Mouse (Mus musculus): ENCODE results near the gene Eid2. TPM values are rescaled to one million over a fixed set of nuclear protein-coding genes. Genes with fewer than 3 reads are reported as not detected.
A peak's percentile ranks its signal among the peaks of the same experiment; 100 is the strongest.
"Not testable (repeated sequence)": the region's sequence is repeated elsewhere in the genome, so short reads cannot be mapped to it uniquely, and the experiment has no call there.

The Eid2 gene
- polyA plus RNA-seq (2014; fragmentation: Nextera tagmentation; extraction: Ambion mirVana): 10.1 and 13.4 TPM in 2 replicates

DNA sequence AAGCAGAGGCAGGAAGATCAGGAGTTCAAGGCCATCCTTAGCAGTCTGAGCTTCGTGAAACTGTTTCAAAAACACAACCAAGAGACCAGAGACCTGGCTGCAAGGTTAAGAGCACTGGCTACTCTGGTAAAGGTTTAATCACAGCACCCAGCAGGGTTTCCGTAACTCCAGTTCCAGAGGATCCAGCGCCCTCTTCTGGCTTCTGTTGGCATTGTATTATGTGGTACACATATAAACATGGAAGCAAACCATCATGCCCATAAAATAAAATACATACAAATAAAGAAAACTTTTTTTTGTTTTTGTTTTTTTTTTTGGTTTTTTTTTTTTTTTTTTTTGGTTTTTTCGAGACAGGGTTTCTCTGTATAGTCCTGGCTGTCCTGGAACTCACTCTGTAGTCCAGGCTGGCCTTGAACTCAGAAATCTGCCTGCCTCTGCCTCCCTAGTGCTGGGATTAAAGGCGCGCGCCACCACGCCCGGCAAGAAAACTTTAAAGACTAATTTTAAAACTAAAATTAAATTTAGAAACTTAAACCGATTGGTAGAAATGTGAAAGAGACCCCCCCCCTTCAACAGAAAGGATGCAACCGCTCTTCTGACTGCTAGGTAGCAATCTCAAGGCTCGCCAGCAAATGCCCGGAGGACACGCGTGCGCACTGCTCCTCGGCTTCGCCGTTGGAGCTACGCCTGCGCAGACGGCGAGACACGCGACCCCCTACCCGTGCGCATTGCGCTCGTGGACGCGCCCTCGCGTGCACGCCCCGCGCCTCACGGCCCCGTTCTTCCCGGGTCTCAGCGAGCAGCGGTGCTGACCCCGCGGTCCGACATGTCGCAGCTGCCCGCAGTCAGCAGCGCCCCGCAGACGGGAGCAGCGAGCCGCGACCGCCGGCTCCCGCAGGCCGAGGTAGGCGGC, at the start of gene Eid2:
Gene Eid2 (plus strand): TSS at position 753 of the 913 bp plus-strand sequence.
- no peaks in the 10 kb centered on the region for H3K27me3 ChIP-seq (ENCODE audit: control insufficient read depth, insufficient read depth, low read length)
- H3K9me3 ChIP-seq (ENCODE audit: control insufficient read depth, low read length): no peaks in the 10 kb centered on the region; the same call in 1 of the 2 replicates
- peaks cover 8% of the 10 kb centered on the region; the same call in 1 of the 2 replicates for H3K36me3 ChIP-seq (ENCODE audit: control insufficient read depth, insufficient read depth, low read length)
- peak within 1 kb of the TSS; percentile 98 for H3K9ac ChIP-seq (ENCODE audit: low read length)
- DNase-seq (ENCODE audit: low spot score, missing footprints) (peak; percentile 98), ATAC-seq (ENCODE audit: low FRiP score) (peak; percentile 92)
- H3K4me2 ChIP-seq: peak within 1 kb of the TSS; percentile 64
- 7% methylated on average over 56 of the region's 57 CpGs for WGBS
- H3K4me3 ChIP-seq (ENCODE audit: low read depth, low read length): peak within 1 kb of the TSS; percentile 93
- H3K4me1 ChIP-seq (ENCODE audit: control insufficient read depth, insufficient read depth, low read length): 0 out of 2 replicates have a peak, but pooled peaks cover 6% of the 10 kb centered on the region
- peak within 1 kb of the TSS; percentile 86 for H3K27ac ChIP-seq (ENCODE audit: low read depth, low read length)

DNA sequence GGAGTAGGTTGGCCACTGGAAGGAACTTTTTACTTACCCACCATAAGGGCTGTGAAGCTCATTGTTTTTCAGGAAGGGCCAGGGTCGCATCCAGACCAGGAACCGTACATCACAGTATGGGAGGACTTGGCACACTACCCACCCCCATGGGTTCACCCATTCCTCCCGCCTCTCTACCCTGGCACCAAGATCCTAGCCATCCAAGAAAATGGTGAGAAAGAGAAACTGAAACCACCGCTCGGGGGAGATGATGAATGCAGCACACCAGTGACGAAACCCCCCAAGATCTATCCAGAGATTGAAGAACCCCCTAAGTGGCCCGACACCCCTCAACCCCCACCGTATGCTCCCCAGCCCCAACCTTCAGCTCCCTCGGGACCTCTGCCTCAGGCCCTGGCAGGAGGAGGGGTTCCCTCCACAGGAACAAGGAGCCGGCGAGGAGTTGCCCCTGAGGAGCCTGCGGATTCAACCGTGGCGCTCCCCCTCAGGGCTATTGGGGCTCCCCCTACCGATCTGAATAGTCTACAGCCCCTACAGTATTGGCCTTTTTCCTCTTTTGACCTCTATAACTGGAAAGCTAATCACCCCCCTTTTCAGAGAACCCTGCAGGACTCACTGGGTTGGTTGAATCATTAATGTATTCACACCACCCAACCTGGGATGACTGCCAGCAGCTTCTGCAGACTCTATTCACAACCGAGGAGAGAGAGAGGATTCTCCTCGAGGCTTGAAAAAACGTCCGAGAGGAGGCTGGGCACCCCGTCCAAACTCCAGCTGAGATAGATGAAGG, 48.5 kb upstream of the Eid2 start:
- not testable (repeated sequence) for H3K9ac ChIP-seq (ENCODE audit: low read length)

DNA sequence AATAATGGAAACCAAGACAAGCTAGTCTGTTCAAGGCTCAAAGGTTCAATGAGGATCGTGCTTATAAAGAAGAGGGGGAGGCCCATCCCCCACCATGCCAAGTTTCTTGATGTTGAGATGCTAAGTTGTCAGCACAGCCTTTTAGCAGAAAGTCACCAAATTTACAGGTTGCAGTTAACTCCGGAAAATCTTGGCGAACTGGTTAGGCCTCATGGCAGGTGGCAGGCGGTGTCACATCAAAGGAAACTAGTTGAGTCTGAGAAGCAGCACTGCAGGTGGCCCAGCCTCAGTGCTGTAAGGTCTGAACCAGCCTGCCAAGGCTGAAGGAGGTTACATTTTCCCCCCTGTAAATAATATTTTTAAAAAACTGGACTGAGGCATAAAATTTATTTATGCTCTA, 40.8 kb upstream of the Eid2 start:
- not testable (repeated sequence) for H3K27ac ChIP-seq (ENCODE audit: low read depth, low read length); ATAC-seq (ENCODE audit: low FRiP score); H3K27me3 ChIP-seq (ENCODE audit: control insufficient read depth, insufficient read depth, low read length); H3K9ac ChIP-seq (ENCODE audit: low read length); H3K4me1 ChIP-seq (ENCODE audit: control insufficient read depth, insufficient read depth, low read length); H3K9me3 ChIP-seq (ENCODE audit: control insufficient read depth, low read length); H3K36me3 ChIP-seq (ENCODE audit: control insufficient read depth, insufficient read depth, low read length); H3K4me2 ChIP-seq; H3K4me3 ChIP-seq (ENCODE audit: low read depth, low read length); DNase-seq (ENCODE audit: low spot score, missing footprints)
- 83% methylated on average over 4 of the region's 4 CpGs for WGBS

More for the DNA sequence above, 48.5 kb upstream of the Eid2 start:
- not testable (repeated sequence) for ATAC-seq (ENCODE audit: low FRiP score); H3K4me3 ChIP-seq (ENCODE audit: low read depth, low read length); H3K27ac ChIP-seq (ENCODE audit: low read depth, low read length); H3K9me3 ChIP-seq (ENCODE audit: control insufficient read depth, low read length); H3K36me3 ChIP-seq (ENCODE audit: control insufficient read depth, insufficient read depth, low read length); H3K27me3 ChIP-seq (ENCODE audit: control insufficient read depth, insufficient read depth, low read length); H3K4me1 ChIP-seq (ENCODE audit: control insufficient read depth, insufficient read depth, low read length); DNase-seq (ENCODE audit: low spot score, missing footprints); H3K4me2 ChIP-seq
- 93% methylated on average over 20 of the region's 20 CpGs for WGBS

DNA sequence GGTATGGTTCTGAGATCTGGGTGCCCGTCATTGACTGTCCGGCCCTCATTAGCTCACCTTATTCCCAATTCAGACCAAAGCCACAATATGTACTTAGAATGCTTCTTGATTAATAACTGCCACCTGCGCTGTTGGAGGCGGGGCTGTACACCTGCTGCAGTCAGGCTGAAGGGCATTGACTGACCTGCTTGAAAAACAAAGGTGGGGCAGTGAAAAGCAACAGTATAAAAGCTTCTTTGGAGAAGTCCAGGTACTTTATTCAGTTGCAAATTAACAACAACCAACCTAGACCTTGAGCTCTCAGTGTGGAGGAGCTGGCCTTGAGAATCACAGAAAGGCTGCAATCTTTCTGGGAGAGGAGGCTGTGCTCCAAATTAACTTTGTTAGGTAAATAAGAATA, 40.3 kb upstream of the Eid2 start:
- not testable (repeated sequence) for H3K4me3 ChIP-seq (ENCODE audit: low read depth, low read length); H3K9ac ChIP-seq (ENCODE audit: low read length); H3K4me1 ChIP-seq (ENCODE audit: control insufficient read depth, insufficient read depth, low read length); ATAC-seq (ENCODE audit: low FRiP score); H3K27ac ChIP-seq (ENCODE audit: low read depth, low read length); H3K4me2 ChIP-seq; DNase-seq (ENCODE audit: low spot score, missing footprints); H3K9me3 ChIP-seq (ENCODE audit: control insufficient read depth, low read length); H3K36me3 ChIP-seq (ENCODE audit: control insufficient read depth, insufficient read depth, low read length); H3K27me3 ChIP-seq (ENCODE audit: control insufficient read depth, insufficient read depth, low read length)
- WGBS: 91% methylated on average over 4 of the region's 4 CpGs

DNA sequence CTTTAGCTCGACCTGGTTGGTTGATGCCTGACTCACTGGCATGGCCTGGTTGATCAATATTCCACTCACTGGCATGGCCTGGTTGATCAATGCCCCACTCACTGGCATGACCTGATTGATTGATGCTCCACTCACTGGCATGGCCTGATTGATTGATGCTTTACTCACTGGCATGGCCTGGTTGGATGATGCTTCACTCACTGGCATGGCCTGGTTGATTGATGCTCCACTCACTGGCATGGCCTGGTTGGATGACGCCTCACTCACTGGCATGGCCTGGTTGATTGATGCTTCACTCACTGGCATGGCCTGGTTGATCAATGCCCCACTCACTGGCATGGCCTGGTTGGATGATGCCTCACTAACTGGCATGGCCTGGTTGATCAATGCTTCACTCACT, 23.7 kb upstream of the Eid2 start:
- 61% methylated on average over 2 of the region's 2 CpGs for WGBS
- ATAC-seq (ENCODE audit: low FRiP score); DNase-seq (ENCODE audit: low spot score, missing footprints): not testable (repeated sequence)

DNA sequence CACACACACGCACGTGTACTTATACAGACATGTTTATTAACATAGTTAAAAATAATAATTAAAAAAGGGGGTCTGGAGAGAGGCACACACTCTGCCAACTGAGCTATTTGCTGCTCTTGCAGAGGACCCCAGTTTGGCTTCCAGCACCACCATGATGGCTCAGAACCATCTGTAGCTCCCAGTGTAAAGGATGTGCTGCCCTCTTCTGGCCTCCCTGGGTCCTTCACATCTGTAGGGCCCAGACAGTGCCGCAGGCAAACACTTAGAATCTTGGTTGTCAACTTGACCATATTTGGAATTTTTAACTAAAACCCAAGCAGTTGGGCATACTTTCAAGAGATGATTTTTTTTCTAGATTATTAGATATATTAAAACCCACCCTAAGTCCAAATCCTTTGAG, 18.7 kb upstream of the Eid2 start:
- Histone ChIP-seq H3K4me2 (no peak overlapping the region), H3K4me1 (ENCODE audit: control insufficient read depth, insufficient read depth, low read length) (no peaks in the 10 kb centered on the region), H3K36me3 (ENCODE audit: control insufficient read depth, insufficient read depth, low read length) (no peaks in the 10 kb centered on the region), H3K4me3 (ENCODE audit: low read depth, low read length) (no peak overlapping the region), H3K27ac (ENCODE audit: low read depth, low read length) (no peak overlapping the region), H3K9ac (ENCODE audit: low read length) (no peak overlapping the region), H3K9me3 (ENCODE audit: control insufficient read depth, low read length) (no peaks in the 10 kb centered on the region; the same call in 1 of the 2 replicates), H3K27me3 (ENCODE audit: control insufficient read depth, insufficient read depth, low read length) (no peaks in the 10 kb centered on the region)
- 92% methylated on average over 3 of the region's 3 CpGs for WGBS
- DNase-seq (ENCODE audit: low spot score, missing footprints): no peak
- ATAC-seq (ENCODE audit: low FRiP score): no peak

More for the DNA sequence above, 23.7 kb upstream of the Eid2 start:
- not testable (repeated sequence) for H3K9me3 ChIP-seq (ENCODE audit: control insufficient read depth, low read length); H3K36me3 ChIP-seq (ENCODE audit: control insufficient read depth, insufficient read depth, low read length); H3K4me3 ChIP-seq (ENCODE audit: low read depth, low read length); H3K27ac ChIP-seq (ENCODE audit: low read depth, low read length); H3K9ac ChIP-seq (ENCODE audit: low read length); H3K4me1 ChIP-seq (ENCODE audit: control insufficient read depth, insufficient read depth, low read length); H3K4me2 ChIP-seq; H3K27me3 ChIP-seq (ENCODE audit: control insufficient read depth, insufficient read depth, low read length)

DNA sequence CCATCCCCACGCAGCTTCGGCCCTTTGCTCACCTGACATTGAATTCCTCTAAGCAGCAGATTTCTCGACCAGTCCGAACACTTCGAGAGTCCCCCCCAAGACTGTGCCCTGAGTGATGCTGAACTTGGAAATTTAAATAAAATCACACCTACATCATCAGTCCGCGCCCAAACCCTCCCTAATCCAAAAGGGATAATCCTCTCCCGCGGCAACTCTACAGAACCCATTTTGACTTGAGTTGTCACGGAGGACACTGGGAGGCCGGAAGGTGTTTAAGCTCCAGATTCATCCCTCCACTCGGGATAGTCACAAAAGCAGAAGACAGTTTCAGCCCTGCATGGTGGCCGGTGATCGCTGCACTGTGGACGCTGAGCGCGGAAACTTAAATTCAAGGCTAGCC, 15.7 kb upstream of the Eid2 start:
- Histone ChIP-seq H3K36me3 (ENCODE audit: control insufficient read depth, insufficient read depth, low read length) (no peaks in the 10 kb centered on the region), H3K27me3 (ENCODE audit: control insufficient read depth, insufficient read depth, low read length) (no peaks in the 10 kb centered on the region), H3K9ac (ENCODE audit: low read length) (no peak overlapping the region), H3K4me1 (ENCODE audit: control insufficient read depth, insufficient read depth, low read length) (no peaks in the 10 kb centered on the region), H3K4me3 (ENCODE audit: low read depth, low read length) (no peak overlapping the region), H3K4me2 (no peak overlapping the region), H3K9me3 (ENCODE audit: control insufficient read depth, low read length) (peaks cover 2% of the 10 kb centered on the region; the same call in 1 of the 2 replicates), H3K27ac (ENCODE audit: low read depth, low read length) (no peak overlapping the region)
- DNase-seq (ENCODE audit: low spot score, missing footprints) (no peak), ATAC-seq (ENCODE audit: low FRiP score) (no peak)
- 87% methylated on average over 17 of the region's 17 CpGs for WGBS

DNA sequence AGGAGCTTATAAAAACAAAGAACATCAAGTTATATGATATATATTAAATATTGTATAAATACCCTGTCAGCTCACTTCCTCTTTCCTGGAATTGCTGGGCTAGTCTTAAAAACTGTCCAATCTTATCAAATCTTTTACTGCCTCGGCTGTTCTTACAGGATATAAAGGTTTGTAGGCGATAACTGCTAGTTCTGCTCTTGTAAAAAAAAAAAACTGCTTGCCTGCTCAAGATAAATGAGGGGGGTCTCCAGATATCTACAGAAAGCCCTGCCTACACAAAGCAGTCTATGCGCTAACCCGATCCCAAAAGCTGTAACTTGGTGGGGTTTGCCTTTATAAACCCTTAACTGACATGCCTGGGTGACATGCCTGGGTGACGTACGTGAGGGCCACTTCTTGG, 13.1 kb upstream of the Eid2 start:
- H3K4me3 ChIP-seq (ENCODE audit: low read depth, low read length): no peak overlapping the region
- no peaks in the 10 kb centered on the region for H3K27me3 ChIP-seq (ENCODE audit: control insufficient read depth, insufficient read depth, low read length)
- no peak overlapping the region for H3K27ac ChIP-seq (ENCODE audit: low read depth, low read length)
- H3K9ac ChIP-seq (ENCODE audit: low read length): no peak overlapping the region
- 89% methylated on average over 6 of the region's 6 CpGs for WGBS
- no peak for ATAC-seq (ENCODE audit: low FRiP score)
- no peaks in the 10 kb centered on the region for H3K4me1 ChIP-seq (ENCODE audit: control insufficient read depth, insufficient read depth, low read length)
- peaks cover 2% of the 10 kb centered on the region; the same call in 1 of the 2 replicates for H3K9me3 ChIP-seq (ENCODE audit: control insufficient read depth, low read length)
- H3K36me3 ChIP-seq (ENCODE audit: control insufficient read depth, insufficient read depth, low read length): no peaks in the 10 kb centered on the region
- no peak overlapping the region for H3K4me2 ChIP-seq
- DNase-seq (ENCODE audit: low spot score, missing footprints): no peak

DNA sequence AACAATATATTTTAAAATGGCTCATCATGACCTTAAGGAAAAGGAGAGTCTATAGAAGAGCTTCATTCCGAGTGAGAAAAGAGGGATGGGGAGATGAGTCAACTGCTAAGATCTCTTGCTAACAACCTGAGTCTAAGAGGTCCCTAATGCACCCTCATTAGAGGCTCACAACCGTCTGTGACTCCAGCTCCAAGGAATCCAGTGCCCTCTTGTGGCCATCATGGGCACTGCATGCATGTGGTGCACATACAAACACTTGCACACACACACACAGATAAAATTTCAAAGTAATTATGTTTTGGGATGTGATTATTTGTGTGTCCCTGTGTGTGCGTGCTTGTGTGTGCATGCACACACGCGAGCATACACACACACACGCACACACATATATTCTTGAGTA, 12.2 kb upstream of the Eid2 start:
- Histone ChIP-seq H3K4me2 (no peak overlapping the region), H3K9ac (ENCODE audit: low read length) (no peak overlapping the region), H3K4me1 (ENCODE audit: control insufficient read depth, insufficient read depth, low read length) (no peaks in the 10 kb centered on the region), H3K4me3 (ENCODE audit: low read depth, low read length) (no peak overlapping the region), H3K9me3 (ENCODE audit: control insufficient read depth, low read length) (peaks cover 2% of the 10 kb centered on the region; the same call in 1 of the 2 replicates), H3K27me3 (ENCODE audit: control insufficient read depth, insufficient read depth, low read length) (no peaks in the 10 kb centered on the region), H3K27ac (ENCODE audit: low read depth, low read length) (no peak overlapping the region), H3K36me3 (ENCODE audit: control insufficient read depth, insufficient read depth, low read length) (no peaks in the 10 kb centered on the region)
- no peak for ATAC-seq (ENCODE audit: low FRiP score)
- DNase-seq (ENCODE audit: low spot score, missing footprints): peak; percentile 66
- WGBS: 82% methylated on average over 6 of the region's 6 CpGs

All from midbrain, embryonic 11.5 days (tissue).